Mouse (Mus musculus) macrophage (primary cell): Measurements from ENCODE around the gene Gm21830. TPM values are rescaled to one million over a fixed set of nuclear protein-coding genes. Genes with fewer than 3 reads are reported as not detected.

ENCODE experiments used
- polyA plus RNA-seq: library from polyadenylated mRNA; stranded (reverse); fragments of 250-400 nt; gene quantifications from 3 replicates; pipeline ENCODE4 v1.2.4, GENCODE M21; 2018; ENCODE audit warnings: inconsistent platforms

The Gm21830 gene
- polyA plus RNA-seq, 1 experiment from 2014 or later: not detected

Other genes starting within 250 kb of the Gm21830 start
- not detected in 3 replicates for gene Gm26727, start 19.5 kb downstream of the Gm21830 start, polyA plus RNA-seq
- gene Xirp2, start 32.3 kb downstream of the Gm21830 start, polyA plus RNA-seq: not detected in 3 replicates
- gene B3galt1, start 152.1 kb downstream of the Gm21830 start, polyA plus RNA-seq: not detected in 3 replicates